8 mouse cellular contexts compared by ENCODE assay signal in the genomic region with DNA sequence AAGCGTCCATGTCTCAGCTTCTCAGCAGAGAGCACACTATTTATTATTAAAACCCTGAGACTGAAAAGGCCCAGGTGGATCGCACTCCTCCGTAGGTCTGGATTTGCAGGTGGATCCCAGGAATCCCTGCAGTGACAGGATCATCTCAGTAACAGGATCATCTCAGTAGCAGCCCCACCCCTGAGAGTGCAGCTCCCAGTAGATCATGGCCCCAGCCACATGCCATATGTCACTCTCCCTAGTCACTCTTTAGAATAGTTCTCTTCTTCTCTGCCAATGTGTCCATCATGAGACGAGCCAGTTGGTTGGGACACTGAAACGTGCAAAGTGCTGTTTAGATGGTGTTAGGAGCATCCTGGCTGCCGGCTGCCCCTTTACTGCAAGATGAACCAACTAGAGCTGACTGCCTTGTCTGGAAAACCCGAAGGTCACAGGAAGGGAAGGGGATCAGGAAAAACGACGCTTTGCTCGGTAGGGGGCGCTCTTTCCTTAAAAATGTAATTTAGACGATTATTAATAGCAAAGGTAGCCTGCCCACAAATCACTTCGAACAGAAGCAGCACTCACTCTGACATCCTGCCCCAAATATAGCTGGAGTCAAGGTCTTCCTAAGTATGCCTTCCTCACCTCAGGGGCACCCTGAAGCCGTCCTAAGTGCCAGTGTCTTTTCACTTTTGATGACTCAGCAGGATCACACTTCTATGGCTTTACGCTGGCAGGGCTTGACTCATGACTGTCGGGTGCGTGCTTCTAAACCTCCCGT. TPM values are rescaled to one million over a fixed set of nuclear protein-coding genes. Genes with fewer than 3 reads are reported as not detected.
DNase-seq lines count a peak whose midpoint lies in the region; ATAC-seq and TF ChIP-seq lines count a peak whose summit lies in the region.

No protein-coding gene starts in this region.

- no peak overlapping the region for H3K9ac ChIP-seq in neural tube, embryonic 15.5 days (replicated peaks)

- peak; percentile 31; the same call in 1 of the 2 replicates for ATAC-seq in G1E (ENCODE audit: extremely low read depth, insufficient number of reproducible peaks, low FRiP score, poor library complexity, severe bottlenecking)
- ATAC-seq in hematopoietic stem cell, adult 5-6 weeks (replicated peaks in 1 of 2; ENCODE audit: insufficient read depth in 1 of 2, low FRiP score in 2 of 2, low TSS enrichment in 1 of 2, low read depth in 1 of 2, poor library complexity in 2 of 2, severe bottlenecking in 2 of 2) = peak; percentile 43 to 44
- peak; percentile 53 for ATAC-seq in neural tube, embryonic 15.5 days (ENCODE audit: low FRiP score)

- peaks cover 95% of the 10 kb centered on the region for H3K36me3 ChIP-seq in G1E (replicated peaks)
- H3K36me3 ChIP-seq in neural tube, embryonic 15.5 days = no peaks in the 10 kb centered on the region

- WGBS in cerebellum, adult 2 months = 8% methylated on average over 18 of the region's 18 CpGs
- WGBS in lung, adult 2 months = 19% methylated on average over 18 of the region's 18 CpGs
- 30% methylated on average over 18 of the region's 18 CpGs for WGBS in neural tube, embryonic 15.5 days

- peak overlapping the region; percentile 19 for H3K4me2 ChIP-seq in neural tube, embryonic 15.5 days

- peaks cover 39% of the 10 kb centered on the region for H3K4me1 ChIP-seq in G1E (ENCODE audit: insufficient read depth, low read depth, low read length)
- H3K4me1 ChIP-seq in cerebellum, adult 2 months (ENCODE audit: control insufficient read depth, insufficient read depth, low read length) = peaks cover 42% of the 10 kb centered on the region
- peaks cover 33% of the 10 kb centered on the region for H3K4me1 ChIP-seq in lung, adult 2 months (ENCODE audit: control insufficient read depth, insufficient read depth, low read length)
- H3K4me1 ChIP-seq in neural tube, embryonic 15.5 days = peaks cover 57% of the 10 kb centered on the region

- no peak overlapping the region for H3K4me3 ChIP-seq in G1E (ENCODE audit: low read depth, low read length)
- no peak overlapping the region for H3K4me3 ChIP-seq in cerebellum, adult 2 months (replicated peaks; ENCODE audit: insufficient read depth, low read depth, low read length)
- H3K4me3 ChIP-seq in layer of hippocampus, adult 2 months = no peak overlapping the region; the same call in 1 of the 2 replicates
- peak overlapping the region; percentile 23 for H3K4me3 ChIP-seq in lung, adult 2 months (replicated peaks; ENCODE audit: extremely low read depth, low read depth, low read length)
- no peak overlapping the region for H3K4me3 ChIP-seq in neural tube, embryonic 15.5 days (replicated peaks)

- no peaks in the 10 kb centered on the region for H3K27me3 ChIP-seq in G1E (ENCODE audit: insufficient read depth, low read length)
- H3K27me3 ChIP-seq in cerebellum, adult 2 months (ENCODE audit: control insufficient read depth, insufficient read depth, low read length) = no peaks in the 10 kb centered on the region
- H3K27me3 ChIP-seq in neural tube, embryonic 15.5 days (replicated peaks) = no peaks in the 10 kb centered on the region

- no peaks in the 10 kb centered on the region for H3K9me3 ChIP-seq in G1E (replicated peaks)
- no peaks in the 10 kb centered on the region for H3K9me3 ChIP-seq in neural tube, embryonic 15.5 days (replicated peaks)

- TF ChIP-seq CTCF in G1E (IDR thresholded peaks at IDR 0.05; ENCODE audit: low read depth, low read length) = peak; percentile 43
- peak; percentile 74 for TF ChIP-seq CTCF in cerebellum, adult 2 months (IDR thresholded peaks at IDR 0.05; ENCODE audit: borderline replicate concordance, insufficient read depth, low read depth, low read length)
- peak; percentile 90 for TF ChIP-seq CTCF in layer of hippocampus, adult 2 months (conservative IDR thresholded peaks at IDR 0.05)
- TF ChIP-seq CTCF in lung, adult 2 months (IDR thresholded peaks at IDR 0.05; ENCODE audit: insufficient read depth, low read length) = peak; percentile 67

- peak; percentile 26 for DNase-seq in G1E (ENCODE audit: low spot score)
- peak; percentile 78 to 83 for DNase-seq in cerebellum, adult 2 months
- peak; percentile 85 for DNase-seq in forelimb bud, embryonic 11.5 days (ENCODE audit: low read depth, low spot score)
- DNase-seq in layer of hippocampus, adult 2 months (ENCODE audit: low spot score in 2 of 2) = peak; percentile 76 to 85
- DNase-seq in lung, adult 2 months = peak; percentile 79
- peak; percentile 92 for DNase-seq in testis, postnatal 10 days (ENCODE audit: low spot score)

- TF ChIP-seq POLR2A in cerebellum, adult 2 months (IDR thresholded peaks at IDR 0.05; ENCODE audit: borderline replicate concordance, insufficient read depth, low read length) = no peak
- no peak for TF ChIP-seq POLR2A in lung, adult 2 months (IDR thresholded peaks at IDR 0.05; ENCODE audit: borderline replicate concordance, extremely low read depth, low read depth, low read length)

- no peak overlapping the region for H3K27ac ChIP-seq in cerebellum, adult 2 months (ENCODE audit: insufficient read depth, low read length)
- H3K27ac ChIP-seq in layer of hippocampus, adult 2 months = no peak overlapping the region; the same call in 1 of the 2 replicates
- H3K27ac ChIP-seq in neural tube, embryonic 15.5 days (replicated peaks) = 0 out of 2 replicates have a peak overlapping the region, but pooled peaks have one; percentile 24

RNA-seq across cellular contexts. Expression of a gene that starts 20.8 kb away (rescaled TPM):
- total RNA-seq in G1E (2014; fragmentation: Nextera tagmentation) (51.7 and 51.8 TPM in 2 replicates), G1E (2017) (74.5 and 99.2 TPM in 2 replicates)
- 23.7 and 24.6 TPM in 2 replicates for polyA plus RNA-seq in G1E (2012)
- polyA plus RNA-seq in cerebellum, adult 2 months (2012; rRNA removed) = 12.3 and 13.6 TPM in 2 replicates
- 32.5 and 65.6 TPM in 2 replicates for total RNA-seq in hematopoietic stem cell, adult 5-6 weeks (2017)
- 10 to 100 TPM in 1 of 2 experiments, 1 to 10 TPM in 1; 9.4 to 11.2 TPM for total RNA-seq in layer of hippocampus, adult 2 months (2021)
- polyA plus RNA-seq in lung, adult 2 months (2012; rRNA removed) = 17.0 and 22.2 TPM in 2 replicates
- 9.8 and 11.4 TPM in 2 replicates for polyA plus RNA-seq in neural tube, embryonic 15.5 days (2015; fragmentation: Nextera tagmentation; extraction: Ambion mirVana)

Comparison
In these comparisons a context has a peak if more than half of its experiments do, and no peak if none do; other contexts are left out.
1. DNase-seq: peak in every context shown above with its lines; median percentile 92 in testis, postnatal 10 days; 85 in forelimb bud, embryonic 11.5 days; 80 in cerebellum, adult 2 months; 80 in layer of hippocampus, adult 2 months; 79 in lung, adult 2 months; 26 in G1E.